Mouse (Mus musculus) embryonic facial prominence, embryonic 10.5 days (tissue): ENCODE measurements around the gene Zbed3. TPM values are rescaled to one million over a fixed set of nuclear protein-coding genes. Genes with fewer than 3 reads are reported as not detected.

ENCODE experiments used
- DNase-seq: peaks from one replicate; pipeline ENCODE4 v3.0.0-alpha.2; 2017; ENCODE audit warnings: low spot score
- H3K27ac ChIP-seq: fragments of 300-500 bp; sonication (generic); replicated peaks from 2 replicates; pipeline ENCODE4 v1.5.1; 2016; ENCODE audit warnings: mild to moderate bottlenecking
- H3K27me3 ChIP-seq: fragments of 300-500 bp; sonication (generic); replicated peaks from 2 replicates; pipeline ENCODE4 v1.6.1; 2016; ENCODE audit warnings: low read depth, mild to moderate bottlenecking; ENCODE audit not compliant: poor library complexity, severe bottlenecking
- H3K36me3 ChIP-seq: fragments of 300-500 bp; sonication (generic); replicated peaks from 2 replicates; pipeline ENCODE4 v1.6.1; 2016; ENCODE audit warnings: mild to moderate bottlenecking, moderate library complexity
- H3K4me1 ChIP-seq: fragments of 300-500 bp; sonication (generic); 2 replicates; pipeline ENCODE4 v1.6.1; 2016
- H3K4me3 ChIP-seq: fragments of 300-500 bp; sonication (generic); 2 replicates; pipeline ENCODE4 v1.5.1; 2016; ENCODE audit warnings: mild to moderate bottlenecking, moderate library complexity
- H3K9me3 ChIP-seq: fragments of 300-500 bp; sonication (generic); 2 replicates; pipeline ENCODE4 v1.6.1; 2016; ENCODE audit warnings: mild to moderate bottlenecking
- WGBS: fragments of 180-500 bp; shearing (Covaris S2); methylation state at CpG from one replicate; pipeline ENCODE4 v1.1.7; 2016; 5-methylcytosine and 5-hydroxymethylcytosine counted together
- polyA plus RNA-seq: library from polyadenylated mRNA; unstranded; fragments of >200 nt; fragmentation: Nextera tagmentation; extraction: Ambion mirVana; gene quantifications from 2 replicates; pipeline ENCODE4 v1.2.1, GENCODE M21; 2016

Gene Zbed3
- polyA plus RNA-seq, 1 experiment from 2014 or later: 68.3 TPM

DNA sequence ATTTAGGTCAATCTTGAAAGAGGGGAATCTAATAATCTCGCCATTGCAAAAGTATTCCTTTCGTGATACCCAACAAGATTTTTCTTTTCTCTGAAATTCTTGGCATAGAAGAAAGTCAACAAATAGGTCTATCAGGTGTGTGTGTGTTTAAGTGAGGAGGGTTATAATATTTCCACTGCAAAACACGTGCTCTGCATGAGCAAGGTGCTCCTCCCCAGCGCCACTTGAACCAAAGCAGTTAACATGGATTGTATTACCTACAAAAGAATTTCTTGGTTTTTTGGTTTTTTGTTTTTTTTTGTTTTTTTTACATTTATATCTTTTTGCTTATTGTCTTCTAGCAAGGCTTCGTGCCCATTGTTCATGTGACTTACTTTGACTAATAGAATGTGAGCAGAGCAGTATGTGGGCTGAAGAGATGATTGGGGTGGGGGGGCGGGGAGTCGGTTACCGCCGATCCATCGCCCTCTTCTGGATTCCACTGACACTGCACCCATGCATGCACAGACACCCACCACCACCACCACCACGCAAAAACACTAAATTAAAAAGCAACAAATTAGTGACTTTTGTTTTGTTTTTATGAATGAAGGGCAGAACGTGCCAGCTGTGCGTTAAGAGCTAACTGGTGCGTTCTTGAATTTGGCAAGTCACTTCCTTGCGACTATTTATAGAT is 676 bp downstream of the Zbed3 start:
- peak overlapping the region; percentile 100 for H3K27ac ChIP-seq

DNA sequence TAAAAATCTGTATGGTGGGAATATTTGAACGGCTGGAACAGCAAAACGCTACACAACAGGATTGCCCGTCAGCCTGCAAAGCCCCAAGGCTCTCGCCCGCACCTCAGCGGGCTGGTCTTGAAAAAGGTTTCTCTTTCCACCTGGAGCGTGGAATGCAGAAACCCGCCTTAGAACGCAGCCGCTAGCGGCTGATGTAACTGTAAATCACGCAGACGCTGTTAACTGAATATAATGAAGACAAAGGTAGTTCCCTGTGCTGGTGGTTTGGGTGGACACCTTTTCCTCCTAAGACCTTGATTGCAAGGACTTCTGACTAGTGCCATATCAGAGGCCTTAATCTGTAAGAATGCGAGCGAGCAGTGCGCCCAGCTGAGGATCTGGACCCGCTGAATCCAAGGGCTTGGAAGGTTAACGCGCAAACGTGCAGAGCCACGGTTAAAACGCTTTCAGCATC is 1.2 kb downstream of the Zbed3 start:
- H3K27me3 ChIP-seq: no peaks in the 10 kb centered on the region
- whole genome bisulfite sequencing: under 1% methylated on average over 22 of the region's 22 CpGs
- no peaks in the 10 kb centered on the region for H3K9me3 ChIP-seq
- no peak for DNase-seq
- peaks cover 34% of the 10 kb centered on the region for H3K4me1 ChIP-seq
- peaks cover 9% of the 10 kb centered on the region; the same call in 1 of the 2 replicates for H3K36me3 ChIP-seq
- H3K27ac ChIP-seq: peak overlapping the region; percentile 100
- peak overlapping the region; percentile 89 for H3K4me3 ChIP-seq

More for the DNA sequence above, 676 bp downstream of the Zbed3 start:
- Histone ChIP-seq H3K4me1 (peaks cover 37% of the 10 kb centered on the region), H3K9me3 (no peaks in the 10 kb centered on the region), H3K27me3 (no peaks in the 10 kb centered on the region), H3K36me3 (peaks cover 9% of the 10 kb centered on the region; the same call in 1 of the 2 replicates), H3K4me3 (peak overlapping the region; percentile 89)
- WGBS: 25% methylated on average over 15 of the region's 15 CpGs
- peak; percentile 78 for DNase-seq

DNA sequence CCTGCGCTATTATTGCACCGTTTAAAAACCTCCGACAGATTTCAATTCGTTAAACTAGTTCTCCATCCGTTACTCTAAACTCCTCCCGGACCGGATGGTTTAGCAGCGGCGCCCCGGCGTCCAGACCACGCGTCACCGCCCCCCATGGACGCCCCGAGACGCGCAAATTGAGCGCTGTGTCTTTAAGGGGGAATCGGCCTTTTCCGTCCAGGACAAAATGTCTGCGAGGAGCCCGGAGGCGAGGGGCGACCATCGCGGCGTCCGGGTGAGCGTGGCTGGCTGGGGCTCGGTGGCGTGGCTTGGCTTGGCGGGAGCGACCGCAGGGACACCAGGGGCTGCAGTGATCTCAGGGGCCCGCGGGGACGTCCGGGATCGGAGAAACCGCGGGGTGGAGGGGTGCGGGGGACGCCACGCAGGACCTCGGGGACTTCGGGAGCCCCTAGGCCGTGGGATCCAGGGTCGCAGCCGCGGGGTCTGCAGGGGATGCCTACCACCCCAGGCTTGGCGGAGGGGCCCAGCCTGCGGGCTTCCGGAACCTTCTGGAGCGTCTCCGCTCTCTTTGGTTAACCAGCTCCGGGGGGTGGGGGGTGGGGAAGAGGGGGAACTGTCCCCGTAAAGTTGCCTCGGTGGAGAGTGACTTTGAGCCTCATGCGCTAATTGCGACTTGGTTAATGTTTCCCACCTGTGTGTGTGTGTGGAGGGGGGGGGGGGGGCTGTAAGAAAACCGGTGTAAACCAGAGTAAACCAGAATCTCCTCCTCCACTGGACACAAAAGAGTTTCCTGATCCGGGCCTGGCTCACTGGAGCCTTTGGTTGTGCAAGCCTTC is 1.9 kb downstream of the Zbed3 start:
- H3K27me3 ChIP-seq: no peaks in the 10 kb centered on the region
- DNase-seq: peak; percentile 86
- peak overlapping the region; percentile 100 for H3K27ac ChIP-seq
- WGBS: under 1% methylated on average over 63 of the region's 63 CpGs
- H3K36me3 ChIP-seq: peaks cover 12% of the 10 kb centered on the region; the same call in 1 of the 2 replicates
- H3K4me3 ChIP-seq: peak overlapping the region; percentile 89
- no peaks in the 10 kb centered on the region for H3K9me3 ChIP-seq
- H3K4me1 ChIP-seq: peaks cover 31% of the 10 kb centered on the region

DNA sequence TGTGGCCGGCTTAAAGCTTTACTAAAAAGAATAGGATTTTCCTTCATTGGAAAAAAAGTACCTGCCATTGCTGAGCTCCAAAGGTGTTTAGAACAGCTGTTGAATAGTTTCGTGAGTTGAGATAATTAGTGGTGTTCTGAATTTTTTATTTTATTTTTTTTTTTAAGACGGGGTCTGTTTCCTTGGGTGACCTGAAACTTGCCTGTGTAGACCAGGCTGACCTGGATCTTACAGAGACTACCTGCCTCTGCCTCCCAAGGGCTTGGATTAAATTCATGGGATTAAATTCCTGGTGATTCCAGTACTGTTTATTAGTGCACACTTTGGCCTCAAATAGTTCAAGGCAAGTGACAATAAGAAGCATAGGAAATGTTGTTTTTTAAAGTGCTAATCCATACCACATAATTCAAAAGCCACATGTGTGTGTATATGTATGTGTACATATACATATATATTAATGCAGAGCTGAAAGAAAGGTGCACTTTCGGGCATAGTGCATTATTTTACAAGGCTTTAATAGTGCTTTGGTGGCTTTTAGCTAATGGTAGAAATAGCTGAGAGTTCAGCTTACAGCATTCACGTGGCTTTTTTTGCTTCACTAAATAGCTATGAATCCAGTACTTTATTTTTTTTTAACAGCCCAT is 2.6 kb downstream of the Zbed3 start:
- peaks cover 17% of the 10 kb centered on the region; the same call in 1 of the 2 replicates for H3K36me3 ChIP-seq
- peaks cover 34% of the 10 kb centered on the region for H3K4me1 ChIP-seq
- H3K27me3 ChIP-seq: no peaks in the 10 kb centered on the region
- no peaks in the 10 kb centered on the region for H3K9me3 ChIP-seq
- DNase-seq: no peak
- WGBS: 16% methylated on average over 5 of the region's 5 CpGs
- peak overlapping the region; percentile 100 for H3K27ac ChIP-seq
- peak overlapping the region; percentile 89 for H3K4me3 ChIP-seq

DNA sequence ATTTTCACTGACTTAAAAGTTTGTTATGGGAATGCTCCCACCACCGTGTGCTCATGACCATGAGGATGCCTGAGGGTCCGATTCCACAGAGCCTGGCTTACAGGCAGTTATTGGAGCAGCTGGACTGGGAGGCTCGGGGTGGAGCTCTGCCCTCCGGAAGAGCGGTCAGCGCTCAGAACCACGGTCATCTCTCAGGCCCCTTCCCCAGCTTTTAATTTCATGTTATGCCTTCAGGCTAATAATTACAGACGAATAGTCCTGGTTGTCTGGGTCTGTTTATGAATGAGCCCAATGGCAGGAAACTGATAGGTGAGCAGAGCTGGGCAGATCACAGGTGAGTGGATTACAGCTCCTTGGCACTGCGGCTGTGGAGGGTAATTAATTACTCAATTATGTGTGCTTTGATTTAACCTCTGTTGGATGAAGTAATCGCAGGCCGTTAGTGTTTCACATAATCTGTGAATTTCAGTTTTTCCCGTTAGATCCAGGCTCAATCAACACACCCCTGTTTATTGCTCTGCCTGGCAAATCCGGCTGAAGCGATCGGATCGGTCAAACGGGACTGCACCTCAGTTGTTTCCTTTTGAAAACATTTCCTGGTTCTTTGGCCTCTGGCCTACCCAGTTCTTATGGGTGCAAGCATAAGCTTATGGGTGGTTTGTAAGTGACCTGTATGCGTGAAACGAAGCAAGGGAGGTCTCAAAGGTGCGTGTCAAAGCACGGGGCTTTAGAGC is 3.4 kb downstream of the Zbed3 start:
- H3K4me3 ChIP-seq: peak overlapping the region; percentile 89
- WGBS: 10% methylated on average over 21 of the region's 21 CpGs
- DNase-seq: peak; percentile 76
- H3K9me3 ChIP-seq: no peaks in the 10 kb centered on the region
- H3K4me1 ChIP-seq: peaks cover 34% of the 10 kb centered on the region
- H3K36me3 ChIP-seq: peaks cover 25% of the 10 kb centered on the region; the same call in 1 of the 2 replicates
- H3K27me3 ChIP-seq: no peaks in the 10 kb centered on the region
- H3K27ac ChIP-seq: peak overlapping the region; percentile 100

DNA sequence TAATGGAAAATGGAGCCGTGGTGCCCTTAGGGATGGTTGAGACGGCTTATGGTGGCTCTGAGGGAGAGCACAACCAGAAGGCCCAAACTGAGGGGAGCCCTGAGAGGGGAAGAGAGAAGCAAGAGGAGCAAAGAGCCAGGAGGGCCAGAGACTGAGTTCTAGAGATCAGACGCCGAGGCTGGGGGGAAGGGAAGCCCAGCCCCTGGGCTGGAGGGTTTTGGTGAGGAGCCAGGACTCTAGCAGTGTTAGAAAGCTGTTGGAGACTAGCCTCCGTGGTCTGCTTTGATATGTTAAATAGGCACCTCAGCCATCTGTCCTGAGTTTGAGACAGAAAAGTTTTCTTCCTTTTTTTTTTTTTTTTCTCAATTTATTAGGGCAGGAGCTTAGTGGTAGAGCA is 3.9 kb downstream of the Zbed3 start:
- Histone ChIP-seq H3K4me3 (peak overlapping the region; percentile 89), H3K9me3 (no peaks in the 10 kb centered on the region), H3K27me3 (no peaks in the 10 kb centered on the region), H3K27ac (peak overlapping the region; percentile 100), H3K4me1 (peaks cover 39% of the 10 kb centered on the region), H3K36me3 (peaks cover 30% of the 10 kb centered on the region; the same call in 1 of the 2 replicates)
- 8% methylated on average over 5 of the region's 5 CpGs for WGBS
- peak; percentile 55 for DNase-seq

DNA sequence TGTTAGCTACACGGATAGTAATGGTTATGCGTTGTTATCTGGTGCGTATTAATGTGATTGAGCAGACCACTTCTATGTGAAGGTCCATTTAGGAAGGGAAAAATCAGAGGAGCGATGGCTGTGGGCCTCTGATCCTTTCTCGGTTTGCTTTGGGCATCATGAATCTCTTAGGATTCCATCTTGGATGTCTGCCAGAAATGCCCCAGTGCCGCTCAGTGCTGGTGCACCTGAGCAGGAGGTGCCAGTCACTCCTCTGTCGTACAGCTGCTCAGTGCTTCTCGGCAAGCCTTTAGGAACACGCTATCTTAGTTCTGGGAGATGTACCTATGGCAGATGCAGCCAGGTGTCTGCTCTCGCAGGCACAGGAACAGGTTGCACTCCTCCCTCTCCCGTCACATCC is 5.4 kb downstream of the Zbed3 start:
- Histone ChIP-seq H3K27me3 (no peaks in the 10 kb centered on the region), H3K4me3 (no peak overlapping the region), H3K4me1 (peaks cover 42% of the 10 kb centered on the region), H3K36me3 (peaks cover 36% of the 10 kb centered on the region; the same call in 1 of the 2 replicates), H3K9me3 (no peaks in the 10 kb centered on the region), H3K27ac (no peak overlapping the region)
- no peak for DNase-seq
- WGBS: 94% methylated on average over 11 of the region's 11 CpGs

DNA sequence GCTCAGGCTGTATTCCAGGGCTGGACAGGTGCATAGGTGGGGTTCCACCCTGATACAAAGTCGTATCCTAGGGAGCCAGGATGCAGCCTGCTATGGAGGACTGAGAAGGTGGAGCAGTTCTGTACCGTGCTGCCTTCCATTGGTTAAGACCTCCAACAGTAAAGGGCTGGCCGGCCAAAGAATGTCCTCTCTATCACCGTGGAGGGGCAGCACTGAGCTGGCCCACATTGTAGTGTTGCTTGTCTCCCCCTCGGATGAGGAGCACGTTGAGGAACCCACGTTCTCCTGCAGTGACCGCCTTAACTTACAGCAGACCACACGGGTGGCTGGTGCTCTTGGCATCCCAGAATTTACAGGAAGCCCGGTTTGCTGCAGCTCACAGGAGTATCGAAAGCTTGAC is 7.1 kb downstream of the Zbed3 start:
- WGBS: 57% methylated on average over 11 of the region's 11 CpGs

DNA sequence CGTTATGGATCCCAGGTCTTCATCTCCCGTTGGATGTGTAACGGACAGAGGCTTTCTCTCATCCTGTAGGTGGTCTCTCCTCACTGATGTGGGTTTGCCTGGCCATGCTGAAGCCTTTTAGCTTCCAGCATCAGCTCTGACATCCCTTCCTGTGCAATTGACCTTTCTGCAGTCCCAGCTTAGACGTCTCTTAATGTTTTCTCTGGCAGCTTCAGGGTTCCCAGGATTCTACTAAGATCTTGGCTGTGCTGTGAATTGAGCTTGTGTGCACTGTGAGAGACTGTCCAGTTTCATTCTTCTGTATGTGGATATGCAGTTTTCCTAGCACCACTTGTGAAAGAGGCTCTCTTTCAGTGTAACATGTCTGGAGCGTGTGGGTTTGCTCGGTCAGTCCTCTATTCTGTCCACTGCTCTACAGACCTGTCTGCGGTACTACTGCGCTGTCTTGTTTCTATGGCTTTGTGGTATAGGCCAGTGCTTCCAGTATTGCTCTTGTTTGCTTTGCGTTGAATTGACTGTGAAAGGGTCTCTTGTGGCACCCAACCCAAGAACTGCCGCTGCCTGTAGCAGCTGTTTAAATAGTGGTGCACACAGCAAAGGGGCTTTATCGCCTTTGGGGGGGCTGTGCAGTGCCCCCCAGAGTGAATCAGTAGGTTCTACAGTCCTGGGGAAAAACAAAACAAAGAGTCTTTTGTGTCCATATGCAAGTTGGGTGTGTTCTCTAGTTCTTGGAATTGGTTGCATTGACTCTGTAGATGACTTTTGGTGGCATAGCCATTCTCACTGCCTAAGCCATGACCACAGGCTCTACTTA is 8.9 kb downstream of the Zbed3 start:
- no peak for DNase-seq
- peaks cover 68% of the 10 kb centered on the region for H3K36me3 ChIP-seq
- H3K9me3 ChIP-seq: 0 out of 2 replicates have a peak, but pooled peaks cover 2% of the 10 kb centered on the region
- 75% methylated on average over 11 of the region's 11 CpGs for WGBS
- no peak overlapping the region for H3K27ac ChIP-seq
- no peaks in the 10 kb centered on the region for H3K27me3 ChIP-seq
- H3K4me1 ChIP-seq: peaks cover 32% of the 10 kb centered on the region
- no peak overlapping the region for H3K4me3 ChIP-seq

More for the DNA sequence above, 7.1 kb downstream of the Zbed3 start:
- Histone ChIP-seq H3K36me3 (peaks cover 52% of the 10 kb centered on the region), H3K27me3 (no peaks in the 10 kb centered on the region), H3K4me1 (peaks cover 40% of the 10 kb centered on the region), H3K9me3 (0 out of 2 replicates have a peak, but pooled peaks cover 2% of the 10 kb centered on the region), H3K27ac (no peak overlapping the region), H3K4me3 (no peak overlapping the region)
- no peak for DNase-seq

DNA sequence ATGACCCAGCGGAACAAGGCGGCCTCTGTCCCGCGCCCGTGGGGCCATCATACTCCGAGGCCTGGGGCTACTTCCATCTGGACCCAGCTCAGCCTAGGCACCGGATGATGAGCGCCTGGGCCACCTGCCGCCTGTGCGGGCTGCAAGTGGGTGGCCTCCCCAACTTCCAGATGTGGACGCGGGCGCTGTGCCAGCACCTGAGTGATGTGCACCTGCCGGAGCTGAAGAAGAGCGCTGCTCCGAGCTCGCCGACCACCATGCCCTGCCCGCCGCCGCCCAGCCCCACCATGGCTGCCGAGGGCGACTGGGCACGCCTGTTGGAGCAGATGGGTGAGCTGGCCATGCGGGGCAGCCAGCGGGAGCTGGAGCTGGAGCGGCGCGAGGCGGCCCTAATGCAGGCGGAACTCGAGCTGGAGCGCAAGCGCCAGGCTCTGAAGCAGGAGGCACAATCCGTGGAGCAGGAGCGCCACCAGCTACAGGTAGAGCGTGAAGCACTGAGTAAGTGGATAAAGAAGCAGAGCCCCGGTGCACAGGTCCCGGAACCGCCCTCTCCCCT is 12.8 kb downstream of the Zbed3 start:
- Histone ChIP-seq H3K27ac (no peak overlapping the region; the same call in 1 of the 2 replicates), H3K9me3 (0 out of 2 replicates have a peak, but pooled peaks cover 2% of the 10 kb centered on the region), H3K4me3 (no peak overlapping the region), H3K4me1 (peaks cover 14% of the 10 kb centered on the region), H3K27me3 (no peaks in the 10 kb centered on the region), H3K36me3 (peaks cover 77% of the 10 kb centered on the region)
- 60% methylated on average over 40 of the region's 40 CpGs for WGBS
- peak; percentile 29 for DNase-seq

DNA sequence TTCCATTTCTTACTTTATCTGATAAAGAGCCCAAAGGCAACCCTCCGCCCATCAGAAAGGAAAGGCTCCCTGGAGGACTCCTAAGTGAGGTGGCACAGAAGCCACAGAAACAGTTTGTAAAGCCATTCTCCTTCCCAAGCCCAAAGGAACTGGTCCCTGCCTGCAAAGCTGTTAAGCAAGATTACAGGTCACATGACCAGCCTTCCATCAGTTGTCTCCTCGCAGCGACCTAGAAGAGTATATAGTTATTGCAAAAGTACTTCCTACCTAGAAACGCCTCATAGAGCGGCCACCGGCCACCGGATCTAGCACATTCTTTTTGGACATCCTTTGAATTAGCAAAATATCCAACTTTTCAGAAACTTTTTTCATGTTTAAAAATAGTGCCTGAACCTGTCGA is 20.1 kb downstream of the Zbed3 start:
- H3K4me1 ChIP-seq: no peaks in the 10 kb centered on the region
- DNase-seq: no peak
- H3K9me3 ChIP-seq: no peaks in the 10 kb centered on the region
- H3K27ac ChIP-seq: no peak overlapping the region
- WGBS: 93% methylated on average over 8 of the region's 8 CpGs
- peaks cover 25% of the 10 kb centered on the region for H3K36me3 ChIP-seq
- H3K4me3 ChIP-seq: no peak overlapping the region
- H3K27me3 ChIP-seq: no peaks in the 10 kb centered on the region
